Mouse (Mus musculus): Measurements from ENCODE around the gene Sidt1.

DNA sequence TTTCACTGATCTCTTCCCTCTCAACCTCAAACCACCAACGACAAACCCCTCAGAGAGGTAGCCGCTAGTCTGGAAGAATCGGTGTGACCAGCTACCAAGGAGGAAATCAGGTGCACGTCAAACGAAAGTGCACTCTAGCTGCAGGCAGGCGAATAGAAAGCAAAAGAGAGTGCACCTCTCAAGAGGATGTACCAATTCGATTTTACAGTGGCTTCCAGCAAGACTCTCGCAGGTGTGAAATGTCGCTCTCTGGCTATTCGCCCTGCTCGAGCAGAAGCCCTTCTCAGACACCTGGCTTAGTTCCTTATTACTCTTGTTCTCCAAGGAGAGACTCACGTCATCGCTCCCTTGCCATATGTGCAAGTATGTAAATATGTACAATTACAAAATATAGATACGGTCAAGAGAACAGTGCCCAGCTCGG, at the start of gene Sidt1:
- TF ChIP-seq CTCF (IDR thresholded peaks at IDR 0.05; ENCODE audit: borderline replicate concordance, control insufficient read depth, extremely low read depth, insufficient read depth, low read length, poor library complexity): no peak
- no peak for TF ChIP-seq POLR2A (IDR thresholded peaks at IDR 0.05; ENCODE audit: control insufficient read depth, extremely low read depth, insufficient read depth, low read length, poor library complexity)

All from thymus, adult 2 months (tissue).